Mouse (Mus musculus) kidney, adult 2 months (tissue): ENCODE data around the gene Ets1.

ENCODE experiments used
- CTCF ChIP-seq: fragments of 200-500 bp; conservative IDR thresholded peaks from 2 replicates; pipeline ENCODE4 v1.5.1; 2011; ENCODE audit warnings: low read depth, mild to moderate bottlenecking, control low read depth, low read length, moderate library complexity, mixed read lengths; ENCODE audit not compliant: insufficient read depth, insufficient read length
- POLR2A ChIP-seq: fragments of 200-500 bp; IDR thresholded peaks from one replicate; pipeline ENCODE4 v1.6.1; 2011; ENCODE audit warnings: low read depth, low read length, control low read depth

DNA sequence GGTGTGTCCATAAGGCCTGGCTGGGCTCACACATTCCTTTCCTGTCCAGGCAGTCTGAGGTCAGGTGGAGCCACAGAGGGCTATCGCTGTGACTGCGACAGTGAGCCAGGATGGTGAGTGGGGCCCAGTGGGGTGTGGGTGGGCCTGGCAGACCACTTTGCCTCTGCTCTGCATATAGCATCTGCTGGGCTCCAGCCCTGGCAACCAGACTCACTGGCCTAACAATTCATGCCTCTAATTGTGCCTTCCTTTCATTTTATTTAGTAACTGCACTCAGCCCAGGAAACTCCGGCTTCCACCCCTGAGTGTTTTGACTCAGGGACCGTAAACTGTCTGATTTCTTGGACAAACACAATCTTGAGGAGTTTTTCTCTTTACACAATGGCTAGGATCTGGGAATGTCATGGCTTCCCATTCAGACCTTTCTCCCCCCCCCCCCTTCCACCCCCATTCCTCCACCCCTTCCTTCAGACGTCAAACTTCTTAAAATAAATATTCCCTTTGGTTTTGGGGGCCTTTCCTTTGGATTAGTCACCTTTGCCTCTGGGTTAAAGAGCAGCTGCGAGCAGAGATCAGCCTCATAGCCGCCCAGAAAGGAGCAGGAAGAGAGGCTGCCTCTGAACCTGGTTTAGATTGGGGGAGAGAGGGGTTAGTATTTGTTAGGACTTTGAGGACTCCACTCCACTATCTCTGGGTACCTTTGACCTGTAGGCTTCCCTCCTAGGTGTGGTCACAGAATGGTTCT, 40.8 kb upstream of the Ets1 start:
- TF ChIP-seq CTCF (no peak), POLR2A (no peak)
